Mouse (Mus musculus) inflammation-experienced regulatory T-cells, adult 6 months (primary cell): ENCODE measurements around the gene Mki67. TPM values are rescaled to one million over a fixed set of nuclear protein-coding genes. Genes with fewer than 3 reads are reported as not detected.

Source experiments
- ATAC-seq: one replicate; pipeline ENCODE4 v1.8.0; 2017
- polyA plus RNA-seq, 3 experiments: library from polyadenylated mRNA; unstranded; fragments of 100-300 nt; shearing (Covaris generic); gene quantifications; one replicate each; pipeline ENCODE4 v1.2.1; 2017

Mki67 gene
- 10 to 100 TPM in 1 of 3 experiments, 1 to 10 TPM in 2; 7.4 to 62.6 (median 9.7) TPM for polyA plus RNA-seq

GRCm38 (mm10) chr7:135715642-135716444 lies at the start of gene Mki67:
Gene Mki67, minus strand, starts transcription at chr7:135716361.
- no peak for ATAC-seq

DNA sequence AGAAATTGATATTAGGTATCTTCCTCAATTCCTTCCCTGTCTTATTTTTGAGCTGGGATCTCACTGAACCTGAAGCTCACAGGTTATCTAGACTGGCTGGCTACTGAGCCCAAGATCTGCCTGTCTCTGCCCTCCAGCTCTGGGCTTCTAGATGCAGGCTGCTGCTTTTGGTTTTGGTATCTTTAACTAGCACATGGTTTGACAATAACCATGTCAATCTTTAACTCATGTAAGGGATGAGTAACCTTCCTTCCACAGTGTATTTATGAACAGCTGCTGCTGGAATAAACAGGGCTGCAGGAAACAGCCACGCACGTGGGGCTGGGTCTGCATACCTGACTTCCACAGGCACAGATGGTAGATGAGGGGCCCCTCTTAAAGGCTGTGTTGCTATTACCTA lies 47.1 kb upstream of the Mki67 start:
- no peak for ATAC-seq

DNA sequence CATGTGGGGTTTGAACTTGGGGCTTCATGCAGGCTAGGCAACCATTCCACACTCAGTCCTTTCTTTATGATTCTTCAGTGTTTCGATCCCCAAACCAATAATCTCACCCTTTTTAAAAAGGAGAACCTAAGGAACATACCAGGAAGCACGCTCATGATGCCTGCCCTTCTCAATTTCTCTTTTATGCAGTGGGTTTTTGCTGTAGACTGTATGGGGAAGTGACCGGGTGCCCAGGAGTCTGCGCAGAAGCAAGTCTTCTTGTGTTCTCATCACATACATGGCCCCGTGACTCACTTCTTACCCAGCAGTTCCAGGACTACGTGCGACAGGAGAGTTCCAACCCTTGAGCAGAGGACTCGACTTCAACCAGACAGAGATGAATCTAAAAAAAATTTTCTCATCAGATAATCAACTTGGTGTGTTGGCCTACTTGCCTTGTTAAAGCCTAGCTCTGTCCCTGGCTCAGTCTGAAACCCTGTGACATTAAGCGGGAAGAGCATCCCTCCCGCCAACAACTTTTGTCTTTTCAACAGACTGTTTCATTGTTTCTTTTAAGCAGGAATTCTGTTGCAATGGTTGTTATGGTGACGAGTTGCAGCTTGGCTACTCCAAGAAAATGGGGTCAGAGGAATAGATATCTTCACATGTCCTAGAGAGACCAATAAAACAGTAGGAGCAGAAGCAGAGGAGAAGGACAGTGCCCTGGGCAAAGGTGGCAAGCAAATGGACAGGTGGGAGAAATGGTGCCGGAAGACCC lies 42.8 kb upstream of the Mki67 start:
- ATAC-seq = no peak

GRCm38 (mm10) chr7:135758171-135758570 lies 42.0 kb upstream of the Mki67 start:
- ATAC-seq = no peak

GRCm38 (mm10) chr7:135756984-135757586 lies 40.9 kb upstream of the Mki67 start:
- ATAC-seq = no peak

DNA sequence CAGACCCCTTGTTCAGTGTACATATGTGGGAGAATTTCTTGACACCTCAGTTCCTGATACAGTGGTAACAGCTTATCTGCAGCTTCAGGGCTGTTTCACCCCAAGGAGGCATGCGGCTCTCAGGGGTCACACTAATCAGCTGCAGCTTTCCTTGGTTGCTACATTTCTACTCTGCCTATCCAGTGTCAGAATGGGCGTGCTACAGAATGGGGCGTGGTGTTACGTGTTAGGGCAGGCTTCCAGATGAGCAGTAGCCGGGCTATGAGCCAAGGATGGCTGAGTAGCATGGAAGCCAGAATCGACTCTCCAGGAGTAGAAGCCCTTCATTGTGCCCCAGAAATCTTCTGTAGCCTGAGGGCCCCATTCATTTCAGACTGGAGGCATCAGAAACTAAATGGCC lies 32.8 kb upstream of the Mki67 start:
- ATAC-seq = no peak

- ATAC-seq = no peak
Observed at GRCm38 (mm10) chr7:135747072-135747471, 30.9 kb upstream of the Mki67 start.

DNA sequence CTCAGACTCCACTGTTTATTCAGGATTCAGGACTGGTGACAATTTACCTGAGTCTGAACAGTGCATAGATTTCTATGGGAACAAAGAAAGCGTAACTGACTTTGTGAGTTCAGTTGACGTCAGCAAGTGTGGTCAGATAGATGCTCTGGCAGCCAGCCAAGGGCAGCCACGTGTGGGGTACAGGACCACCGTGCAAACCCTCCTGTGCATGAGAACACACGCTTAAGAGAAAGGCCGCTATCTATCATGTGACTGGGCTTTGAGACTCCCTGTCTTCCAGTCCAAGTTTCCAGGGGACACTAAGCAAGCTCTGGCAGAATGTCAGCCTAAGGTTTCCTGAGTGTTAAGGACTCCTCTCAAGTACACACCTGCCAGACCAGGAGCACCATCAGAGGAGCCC lies 30.4 kb upstream of the Mki67 start:
- no peak for ATAC-seq

DNA sequence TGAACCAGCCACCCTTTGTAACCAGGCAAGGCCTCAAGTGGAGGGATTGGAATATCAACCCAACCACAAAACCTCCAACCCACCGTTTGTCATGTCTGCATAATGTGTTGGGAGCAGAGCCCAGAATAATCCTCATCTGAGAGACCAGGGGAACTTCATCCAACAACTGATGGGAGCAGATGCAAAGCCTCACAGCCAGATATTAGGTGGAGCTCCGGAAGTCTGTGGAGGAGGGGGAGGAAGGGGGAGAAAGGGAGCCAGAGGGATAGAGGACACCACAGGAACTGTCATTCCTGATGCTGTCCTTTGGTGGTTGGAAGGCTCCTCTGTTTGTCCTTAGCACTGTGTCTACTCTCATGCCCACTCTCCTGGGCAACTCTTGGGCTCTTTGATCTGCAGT lies 28.9 kb upstream of the Mki67 start:
- no peak for ATAC-seq

- no peak for ATAC-seq
Observed at GRCm38 (mm10) chr7:135740453-135740852, 24.3 kb upstream of the Mki67 start.

DNA sequence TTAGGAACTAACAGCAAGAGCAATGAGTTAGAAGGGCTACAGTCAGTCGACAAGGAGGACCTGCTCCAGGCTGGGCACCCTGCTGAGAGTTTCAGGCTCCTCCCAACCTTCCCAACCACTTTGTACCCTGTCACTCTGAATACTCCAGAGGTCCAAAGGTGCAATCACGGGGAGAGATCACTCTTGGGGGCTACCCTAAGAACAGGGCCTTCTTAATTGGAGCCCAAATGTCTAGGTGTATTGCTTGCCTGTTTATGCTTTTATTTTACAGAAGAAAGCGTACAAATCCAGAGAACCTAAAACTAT lies 20.4 kb upstream of the Mki67 start:
- ATAC-seq = no peak

GRCm38 (mm10) chr7:135735691-135736580 lies 19.8 kb upstream of the Mki67 start:
- peak; percentile 94 for ATAC-seq

DNA sequence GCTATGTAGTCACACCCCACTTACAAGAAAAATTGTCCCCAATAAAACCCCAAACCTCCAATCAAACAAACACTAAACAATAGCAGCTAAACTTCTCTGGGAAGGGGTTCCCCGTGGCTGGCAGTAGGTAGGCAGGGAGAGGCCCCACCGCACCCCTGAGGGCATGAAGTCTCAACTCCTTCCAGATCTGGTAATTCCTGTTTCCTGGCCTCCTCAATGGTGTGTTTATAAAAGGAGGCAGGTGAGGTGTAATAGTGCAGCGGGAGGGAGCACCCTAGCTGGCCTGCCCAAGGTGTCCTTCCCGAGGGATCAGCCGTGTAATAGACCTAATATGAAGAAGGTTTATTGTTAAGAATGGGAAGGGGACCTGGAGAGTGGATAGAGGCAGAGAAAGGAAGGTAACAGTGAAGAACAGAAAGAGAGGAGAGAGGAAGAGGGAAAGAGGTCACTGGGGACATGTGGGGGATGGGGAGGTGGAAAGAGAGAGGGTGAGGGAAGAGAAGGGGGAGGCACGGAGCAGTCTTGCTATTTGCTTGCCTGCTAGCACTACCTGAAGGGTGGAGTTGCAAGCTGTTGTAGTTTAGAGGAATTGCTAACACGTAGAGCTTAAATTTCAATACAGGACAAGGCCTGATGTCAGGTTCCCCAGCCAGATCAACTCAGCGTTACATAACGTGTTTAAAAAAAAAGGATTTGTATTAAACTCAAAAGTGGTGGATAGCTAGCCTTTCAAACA lies 18.9 kb upstream of the Mki67 start:
- peak; percentile 3 for ATAC-seq

DNA sequence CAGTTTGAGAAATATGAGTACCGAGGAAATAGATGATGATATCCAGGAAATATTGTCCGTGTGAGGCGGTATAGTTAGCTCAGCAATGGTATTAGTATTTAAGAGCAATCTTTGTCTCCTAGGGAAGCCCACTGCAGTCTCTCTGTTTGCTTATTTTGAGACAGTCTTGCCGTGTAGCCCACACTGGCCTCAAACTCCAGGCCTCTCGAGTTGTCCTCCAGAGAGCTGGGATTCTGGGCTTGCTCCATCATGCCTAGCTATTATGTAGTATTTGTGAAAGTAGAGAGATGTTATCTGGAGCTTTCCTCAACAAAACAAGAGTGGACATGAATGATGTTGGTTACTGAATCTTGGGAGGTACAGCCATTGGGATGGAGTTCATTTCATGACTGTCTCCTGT lies 18.2 kb upstream of the Mki67 start:
- no peak for ATAC-seq

DNA sequence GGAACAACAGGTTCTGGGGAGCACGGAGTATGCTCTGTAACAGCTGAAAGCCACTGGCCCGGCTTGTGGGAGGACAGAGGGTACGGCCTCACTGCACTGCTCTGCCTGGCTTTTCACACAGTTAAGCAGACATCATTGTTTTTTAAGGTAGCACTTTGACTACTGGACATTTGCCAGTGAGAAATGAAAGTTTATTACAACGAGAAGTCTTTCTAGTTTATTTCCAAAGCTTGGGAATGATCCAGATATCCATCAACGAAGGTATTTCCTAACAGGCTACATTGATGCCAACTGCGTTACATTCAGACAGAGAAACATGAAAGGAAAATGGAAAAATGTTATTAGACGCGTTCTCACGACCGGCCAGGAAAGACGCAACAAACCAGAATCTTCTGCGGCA lies 11.9 kb upstream of the Mki67 start:
- ATAC-seq = no peak

- ATAC-seq = no peak
Observed at GRCm38 (mm10) chr7:135726707-135727106, 10.5 kb upstream of the Mki67 start.

GRCm38 (mm10) chr7:135723672-135724341 lies 7.6 kb upstream of the Mki67 start:
- no peak for ATAC-seq

DNA sequence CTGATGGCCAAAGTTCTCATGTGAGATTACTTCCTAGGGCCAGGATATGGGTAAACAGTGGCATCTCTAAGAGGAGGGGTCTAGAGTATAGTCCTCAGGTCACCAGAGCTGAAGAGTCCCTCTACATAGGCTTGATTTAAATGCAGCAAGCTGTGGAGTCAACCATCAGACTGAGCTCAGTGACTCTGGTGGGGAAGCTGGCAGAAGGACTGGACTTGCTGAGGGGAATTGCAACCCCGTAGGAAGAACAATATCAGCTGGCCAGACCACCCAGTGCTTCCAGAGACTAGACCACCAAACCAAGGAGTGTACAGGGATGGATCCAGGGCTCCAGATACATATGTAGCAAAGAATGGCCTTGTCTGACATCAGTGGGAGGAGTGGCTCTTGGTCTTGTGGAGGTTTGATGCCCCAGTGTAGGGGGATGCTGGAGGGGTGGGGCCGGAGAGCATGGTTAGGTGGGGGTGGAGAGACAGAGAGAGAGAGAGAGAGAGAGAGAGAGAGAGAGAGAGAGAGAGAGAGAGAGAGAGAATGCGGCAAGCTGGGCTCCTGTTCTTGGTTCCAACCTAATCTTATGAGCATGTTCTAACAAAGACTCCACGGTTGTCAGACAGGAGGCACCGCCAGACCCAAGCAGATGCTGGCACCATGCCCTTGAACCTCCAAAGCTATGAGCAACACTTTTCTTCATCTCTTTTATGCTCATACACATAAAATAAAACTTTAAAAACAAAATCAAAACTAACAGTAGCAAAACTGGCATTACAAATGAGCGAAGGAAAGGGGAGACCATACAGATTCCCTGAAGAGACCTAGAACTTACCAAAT lies 6.1 kb upstream of the Mki67 start:
- ATAC-seq = no peak

- ATAC-seq = no peak
Observed at GRCm38 (mm10) chr7:135721436-135721992, 5.4 kb upstream of the Mki67 start.

DNA sequence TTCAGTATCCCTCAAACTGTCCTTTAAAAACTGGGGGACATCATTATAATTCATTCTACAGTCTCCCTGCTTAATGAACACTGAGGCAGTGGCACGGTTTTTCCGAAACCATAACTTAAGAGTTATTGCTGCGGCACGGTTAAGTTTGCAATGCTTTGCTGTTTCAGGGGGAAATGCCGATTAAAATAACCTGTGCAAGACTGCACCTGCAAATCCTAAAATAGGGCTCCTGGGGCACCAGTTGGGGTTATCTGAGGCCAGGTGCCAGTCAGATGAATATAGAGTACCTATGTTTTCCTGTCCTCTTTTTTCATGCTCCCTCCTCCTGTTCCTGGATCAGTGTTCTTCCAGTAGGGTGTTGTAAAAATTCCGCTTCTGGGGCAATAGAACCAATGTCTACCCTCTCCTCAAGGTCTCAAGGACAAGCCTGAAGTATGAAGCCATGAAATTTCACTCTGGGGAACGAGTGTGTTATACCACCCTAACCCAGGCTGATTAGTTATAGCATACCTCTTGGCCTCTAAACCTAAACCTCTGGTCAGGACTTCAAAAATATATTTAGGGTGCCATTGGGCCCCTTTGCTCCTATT lies 902 bp upstream of the Mki67 start:
- ATAC-seq = no peak
